Mouse (Mus musculus): ENCODE measurements around the gene Nfe2l1.

DNA sequence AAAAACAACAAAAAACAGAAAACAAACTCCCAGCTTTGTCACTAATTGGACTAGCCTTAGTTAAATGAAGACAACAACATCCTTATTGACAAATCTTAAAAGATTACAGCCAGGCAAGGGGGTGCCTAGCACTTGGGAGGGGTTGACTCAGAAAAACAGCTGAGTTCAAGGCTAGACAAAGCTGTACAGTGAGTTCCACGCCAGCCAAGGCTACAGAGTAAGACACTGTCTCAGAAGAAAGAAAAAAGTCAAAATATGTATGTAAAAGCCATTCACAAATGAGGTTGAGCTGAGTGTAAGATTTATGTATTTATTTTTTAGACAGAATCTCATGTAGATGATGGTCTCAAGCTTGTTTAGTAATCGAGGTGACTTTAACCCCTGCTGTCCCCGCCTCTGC is 10.1 kb upstream of the Nfe2l1 start:
- no peak for TF ChIP-seq CTCF (conservative IDR thresholded peaks at IDR 0.05; ENCODE audit: insufficient read depth, insufficient read length, low read depth, low read length)
- no peak for TF ChIP-seq POLR2A (IDR thresholded peaks at IDR 0.05; ENCODE audit: low read depth, low read length)

Data from kidney, adult 2 months (tissue).